Mouse (Mus musculus): ENCODE measurements around the gene Erbin.

DNA sequence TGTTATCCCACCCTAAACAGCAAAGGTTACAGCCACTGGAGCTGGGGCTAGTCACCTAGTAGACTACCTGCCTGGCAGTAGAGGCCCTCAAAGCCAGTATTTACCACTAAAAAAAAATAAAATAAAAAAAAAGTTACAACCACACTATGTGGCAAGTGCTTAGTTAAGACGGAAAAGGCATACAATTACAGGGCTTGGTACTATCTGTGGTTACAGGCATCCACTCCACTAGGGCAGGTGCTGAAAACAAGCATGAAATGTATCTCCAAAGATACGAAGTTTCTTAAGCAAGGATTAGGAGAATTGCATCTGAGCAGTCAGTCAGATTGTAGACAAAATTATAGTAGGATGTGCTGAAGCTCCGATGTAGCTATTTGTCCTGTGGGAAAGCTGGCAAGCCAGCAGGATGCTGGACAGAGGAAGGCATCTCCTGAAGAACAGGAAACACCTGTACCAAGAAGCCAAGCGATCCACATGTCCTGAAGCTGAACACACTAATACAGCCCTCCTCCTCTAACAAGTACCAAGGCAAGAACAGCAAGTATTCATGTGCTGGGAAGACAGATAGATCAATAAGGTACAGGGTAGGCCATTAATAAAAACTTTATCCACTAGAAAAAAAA, 6.1 kb downstream of the Erbin start:
- TF ChIP-seq CTCF (IDR thresholded peaks at IDR 0.05; ENCODE audit: borderline replicate concordance, insufficient read depth, low read length) (no peak), POLR2A (IDR thresholded peaks at IDR 0.05; ENCODE audit: low read depth, low read length) (no peak)

Measured in embryonic fibroblast, embryonic 13.5 days (primary cell).